11 mouse cellular contexts compared by ENCODE assay signal in genomic region chr4:76380312-76380917, GRCm38 (mm10).
DNase-seq lines count a peak whose midpoint lies in the region; ATAC-seq and TF ChIP-seq lines count a peak whose summit lies in the region.
"Had no signal": no experiment of that assay in that cellular context is flagged by ENCODE, and none has a peak within 500 bp of the region (broad histone marks: within the 10 kb centered on the region; RNA-seq: fewer than 3 reads in every experiment).

No protein-coding gene starts in this region.

- peak; percentile 82; the same call in 1 of the 2 replicates for ATAC-seq in forebrain, embryonic 14.5 days
- ATAC-seq in embryonic facial prominence, embryonic 15.5 days (ENCODE audit: insufficient number of reproducible peaks, low FRiP score, low TSS enrichment, low read depth): peak; percentile 29; the same call in 1 of the 2 replicates

- H3K27me3 ChIP-seq in forebrain, embryonic 14.5 days (replicated peaks; ENCODE audit: control insufficient read depth, insufficient read depth, low read length): no peaks in the 10 kb centered on the region
- H3K27me3 ChIP-seq in forebrain, embryonic 10.5 days (ENCODE audit: poor library complexity, severe bottlenecking): no peaks in the 10 kb centered on the region
- no peaks in the 10 kb centered on the region for H3K27me3 ChIP-seq in embryonic facial prominence, embryonic 15.5 days
- no peaks in the 10 kb centered on the region for H3K27me3 ChIP-seq in myocyte (ENCODE audit: control insufficient read depth, insufficient read depth, insufficient read length)
- H3K27me3 ChIP-seq in heart, embryonic 10.5 days (ENCODE audit: insufficient read depth, poor library complexity, severe bottlenecking): no peaks in the 10 kb centered on the region

- no peaks in the 10 kb centered on the region for H3K79me2 ChIP-seq in myocyte (ENCODE audit: control insufficient read depth, insufficient read depth)

- TF ChIP-seq POLR2A in myocyte (IDR thresholded peaks at IDR 0.05; ENCODE audit: insufficient read length, low read depth): no peak

- no peaks in the 10 kb centered on the region for H3K4me1 ChIP-seq in forebrain, embryonic 14.5 days (ENCODE audit: control insufficient read depth, insufficient read depth, low read length)
- no peaks in the 10 kb centered on the region for H3K4me1 ChIP-seq in forebrain, embryonic 10.5 days
- H3K4me1 ChIP-seq in embryonic facial prominence, embryonic 15.5 days: no peaks in the 10 kb centered on the region
- 0 out of 2 replicates have a peak, but pooled peaks cover 6% of the 10 kb centered on the region for H3K4me1 ChIP-seq in heart, embryonic 10.5 days

- H3K9ac ChIP-seq in forebrain, embryonic 14.5 days (ENCODE audit: low read length): no peak overlapping the region
- H3K9ac ChIP-seq in embryonic facial prominence, embryonic 15.5 days: no peak overlapping the region

- 77% methylated on average over 6 of the region's 6 CpGs for WGBS in forebrain, embryonic 14.5 days
- 86% methylated on average over 6 of the region's 6 CpGs for WGBS in forebrain, embryonic 10.5 days
- 69% methylated on average over 6 of the region's 6 CpGs for WGBS in embryonic facial prominence, embryonic 15.5 days
- 58% methylated on average over 6 of the region's 6 CpGs for WGBS in heart, embryonic 10.5 days

- no peaks in the 10 kb centered on the region for H3K9me3 ChIP-seq in forebrain, embryonic 14.5 days (replicated peaks; ENCODE audit: control insufficient read depth, low read length)
- H3K9me3 ChIP-seq in forebrain, embryonic 10.5 days: no peaks in the 10 kb centered on the region
- no peaks in the 10 kb centered on the region for H3K9me3 ChIP-seq in embryonic facial prominence, embryonic 15.5 days (replicated peaks)
- no peaks in the 10 kb centered on the region for H3K9me3 ChIP-seq in heart, embryonic 10.5 days

- no peak overlapping the region for H3K4me3 ChIP-seq in forebrain, embryonic 14.5 days (ENCODE audit: low read depth, low read length)
- H3K4me3 ChIP-seq in forebrain, embryonic 10.5 days: no peak overlapping the region
- no peak overlapping the region for H3K4me3 ChIP-seq in embryonic facial prominence, embryonic 15.5 days (replicated peaks)
- H3K4me3 ChIP-seq in myocyte: no peak overlapping the region
- H3K4me3 ChIP-seq in heart, embryonic 10.5 days: no peak overlapping the region

- no peak overlapping the region for H3K27ac ChIP-seq in forebrain, embryonic 14.5 days (ENCODE audit: low read depth, low read length)
- no peak overlapping the region for H3K27ac ChIP-seq in forebrain, embryonic 10.5 days
- H3K27ac ChIP-seq in embryonic facial prominence, embryonic 15.5 days (replicated peaks): no peak overlapping the region
- H3K27ac ChIP-seq in heart, embryonic 10.5 days: no peak overlapping the region
- H3K27ac ChIP-seq: macrophage had no signal

- no peak overlapping the region for H3ac ChIP-seq in myocyte (ENCODE audit: control insufficient read depth, insufficient read length)

- no peak overlapping the region for H3K4me2 ChIP-seq in forebrain, embryonic 14.5 days (ENCODE audit: low read length)
- H3K4me2 ChIP-seq in embryonic facial prominence, embryonic 15.5 days (replicated peaks): no peak overlapping the region
- no peak overlapping the region for H3K4me2 ChIP-seq in myocyte (ENCODE audit: low read depth)

- DNase-seq in forebrain, embryonic 14.5 days (ENCODE audit: low spot score): peak; percentile 30
- no peak for DNase-seq in forebrain, embryonic 10.5 days (ENCODE audit: extremely low spot score, low spot score)
- peak; percentile 33 for DNase-seq in layer of hippocampus, adult 9-10 months (ENCODE audit: low spot score)
- DNase-seq in urinary bladder, adult 18-20 months (ENCODE audit: low spot score in 2 of 2): no peak
- DNase-seq in heart, embryonic 10.5 days (ENCODE audit: low spot score): no peak
- no peak for DNase-seq in lung, adult 18-20 months
- DNase-seq: adrenal gland, postnatal 10 days; cerebellum, adult 9-11 months had no signal

- no peaks in the 10 kb centered on the region for H3K36me3 ChIP-seq in forebrain, embryonic 14.5 days (ENCODE audit: control insufficient read depth, insufficient read depth, low read length)
- no peaks in the 10 kb centered on the region for H3K36me3 ChIP-seq in forebrain, embryonic 10.5 days (replicated peaks)
- no peaks in the 10 kb centered on the region for H3K36me3 ChIP-seq in embryonic facial prominence, embryonic 15.5 days
- no peaks in the 10 kb centered on the region for H3K36me3 ChIP-seq in myocyte (ENCODE audit: control insufficient read depth, insufficient read depth)
- no peaks in the 10 kb centered on the region for H3K36me3 ChIP-seq in heart, embryonic 10.5 days

TF ChIP-seq in myocyte, 11 proteins besides CTCF, POLR2A, EP300 and RAD21:
- TF ChIP-seq SRF (IDR thresholded peaks at IDR 0.05; ENCODE audit: control insufficient read depth, insufficient read length, low read depth) (no peak), MYOD1 (IDR thresholded peaks at IDR 0.05; ENCODE audit: control insufficient read depth in 1 of 3, insufficient read length in 2 of 3, low read depth in 2 of 3) (peak in 2 of 3 experiments; percentile 9 to 59), MYOG (IDR thresholded peaks at IDR 0.05; ENCODE audit: control insufficient read depth in 1 of 3, insufficient read depth in 1 of 3, insufficient read length in 2 of 3, low read depth in 2 of 3) (peak in 2 of 3 experiments; percentile 40 to 72), POLR2AphosphoS2 (IDR thresholded peaks at IDR 0.05; ENCODE audit: insufficient read length, low read depth) (no peak)

Comparison
In these comparisons a context has a peak if more than half of its experiments do, and no peak if none do; other contexts are left out.
1. DNase-seq: peak in forebrain, embryonic 14.5 days (single experiment) and layer of hippocampus, adult 9-10 months (single experiment); none in forebrain, embryonic 10.5 days (single experiment), urinary bladder, adult 18-20 months (0 of 2), heart, embryonic 10.5 days (single experiment) and lung, adult 18-20 months (0 of 2).